Mouse (Mus musculus) heart, adult 2 months (tissue): ENCODE measurements at regions not wholly inside any gene's neighbourhood (a gene's known extent, or its start where the extent isn't known, plus 50 kb on each side); places are given as distances from the start of the nearest gene placed in this dataset.

Experiments
- EP300 ChIP-seq: fragments of 200-500 bp; IDR thresholded peaks from 2 replicates; pipeline ENCODE4 v1.6.1; 2011; ENCODE audit warnings: low read depth, low read length, control low read depth; ENCODE audit not compliant: insufficient read depth
- POLR2A ChIP-seq: fragments of 200-500 bp; IDR thresholded peaks from 2 replicates; pipeline ENCODE4 v1.6.1; 2011; ENCODE audit warnings: mild to moderate bottlenecking, low read depth, low read length, control low read depth; ENCODE audit not compliant: insufficient read depth

DNA sequence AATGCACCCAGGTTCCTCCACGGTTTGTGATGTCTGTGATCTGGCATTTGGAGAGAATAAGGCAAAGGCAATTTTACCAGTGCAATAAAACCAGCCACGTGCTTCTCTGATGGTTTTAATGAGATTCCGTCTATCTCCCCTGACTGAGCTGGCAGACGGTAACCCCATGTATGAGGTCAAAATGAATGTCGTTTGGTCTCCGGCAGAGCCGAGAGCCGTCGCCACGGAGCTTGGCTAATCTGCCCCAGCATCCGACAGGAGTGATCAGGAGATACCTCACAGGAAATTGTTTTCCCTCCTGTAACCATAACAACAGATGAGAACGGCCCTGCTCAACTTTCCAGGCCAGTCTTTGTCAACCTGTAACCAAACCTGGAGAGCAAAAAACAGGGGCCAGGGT lies 55.9 kb upstream of the A530016L24Rik start:
- TF ChIP-seq POLR2A, result no peak
- TF ChIP-seq EP300, result no peak
